Mouse (Mus musculus) forebrain, embryonic 15.5 days (tissue): Measurements from ENCODE around the gene Tcte2. TPM values are rescaled to one million over a fixed set of nuclear protein-coding genes. Genes with fewer than 3 reads are reported as not detected.

Experiments
- ATAC-seq: fragments of 200-750 bp; cut with Nextera tagmentation; replicated peaks from 2 replicates; pipeline ENCODE4 v1.8.0; 2017; ENCODE audit warnings: mild to moderate bottlenecking, moderate TSS enrichment, moderate library complexity
- H3K27ac ChIP-seq: fragments of 300-500 bp; sonication (generic); replicated peaks from 2 replicates; pipeline ENCODE4 v1.5.1; 2015; ENCODE audit warnings: mild to moderate bottlenecking, inconsistent platforms
- H3K27me3 ChIP-seq: fragments of 300-500 bp; sonication (generic); 2 replicates; pipeline ENCODE4 v1.6.1; 2015; ENCODE audit warnings: inconsistent platforms
- H3K36me3 ChIP-seq: fragments of 300-500 bp; sonication (generic); 2 replicates; pipeline ENCODE4 v1.6.1; 2015; ENCODE audit warnings: mild to moderate bottlenecking, inconsistent platforms
- H3K4me1 ChIP-seq: fragments of 300-500 bp; sonication (generic); 2 replicates; pipeline ENCODE4 v1.6.1; 2015; ENCODE audit warnings: inconsistent platforms
- H3K4me2 ChIP-seq: fragments of 300-500 bp; sonication (generic); replicated peaks from 2 replicates; pipeline ENCODE4 v1.6.1; 2015; ENCODE audit warnings: mild to moderate bottlenecking, inconsistent platforms
- H3K4me3 ChIP-seq: fragments of 300-500 bp; sonication (generic); 2 replicates; pipeline ENCODE4 v1.5.1; 2015; ENCODE audit warnings: mild to moderate bottlenecking, inconsistent platforms
- H3K9ac ChIP-seq: fragments of 300-500 bp; sonication (generic); replicated peaks from 2 replicates; pipeline ENCODE4 v1.6.1; 2015; ENCODE audit warnings: mild to moderate bottlenecking, inconsistent platforms
- H3K9me3 ChIP-seq: fragments of 300-500 bp; sonication (generic); 2 replicates; pipeline ENCODE4 v1.6.1; 2016; ENCODE audit warnings: inconsistent platforms
- WGBS: fragments of 180-500 bp; shearing (Covaris S2); methylation state at CpG from one replicate; pipeline ENCODE4 v1.1.7; 2015; ENCODE audit warnings: mixed read lengths; 5-methylcytosine and 5-hydroxymethylcytosine counted together
- polyA plus RNA-seq: library from polyadenylated mRNA; unstranded; fragments of >200 nt; fragmentation: Nextera tagmentation; extraction: Ambion mirVana; gene quantifications from 2 replicates; pipeline ENCODE4 v1.2.1, GENCODE M21; 2015

Tcte2 gene
- polyA plus RNA-seq, 1 experiment from 2014 or later: 27.8 TPM

- Histone ChIP-seq H3K27me3 (no peaks in the 10 kb centered on the region), H3K9ac (no peak overlapping the region), H3K4me2 (no peak overlapping the region), H3K4me3 (no peak overlapping the region), H3K27ac (no peak overlapping the region), H3K4me1 (peaks cover 15% of the 10 kb centered on the region), H3K9me3 (no peaks in the 10 kb centered on the region), H3K36me3 (no peaks in the 10 kb centered on the region)
- no peak; the same call in 1 of the 2 replicates for ATAC-seq
- 75% methylated on average over 6 of the region's 6 CpGs for WGBS
Observed at GRCm38 (mm10) chr17:13744219-13744618, 17.4 kb downstream of the Tcte2 start.

DNA sequence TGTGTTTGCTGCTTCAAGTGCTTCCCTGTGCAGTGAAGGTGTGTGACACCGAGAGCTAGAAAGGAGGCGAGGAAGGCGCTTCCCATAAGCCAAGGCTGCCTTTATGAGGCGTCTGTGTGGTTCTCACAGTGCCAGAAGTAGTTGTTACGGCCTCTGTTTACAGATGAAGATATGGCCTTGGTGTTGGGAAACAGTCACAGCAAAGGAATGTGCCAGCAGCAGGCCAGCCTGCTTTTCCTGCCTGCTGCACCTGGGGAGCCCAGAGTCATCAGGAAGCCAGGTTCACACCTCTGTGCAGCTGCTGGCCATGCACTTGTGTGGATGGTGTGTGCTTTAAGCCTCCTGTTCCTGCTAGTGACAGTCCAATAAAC is 17.9 kb downstream of the Tcte2 start:
- no peaks in the 10 kb centered on the region for H3K36me3 ChIP-seq
- no peak overlapping the region for H3K9ac ChIP-seq
- ATAC-seq: no peak
- no peak overlapping the region for H3K27ac ChIP-seq
- no peaks in the 10 kb centered on the region for H3K9me3 ChIP-seq
- no peaks in the 10 kb centered on the region for H3K27me3 ChIP-seq
- H3K4me2 ChIP-seq: no peak overlapping the region
- H3K4me3 ChIP-seq: no peak overlapping the region
- 56% methylated on average over 5 of the region's 5 CpGs for WGBS
- H3K4me1 ChIP-seq: peaks cover 15% of the 10 kb centered on the region

DNA sequence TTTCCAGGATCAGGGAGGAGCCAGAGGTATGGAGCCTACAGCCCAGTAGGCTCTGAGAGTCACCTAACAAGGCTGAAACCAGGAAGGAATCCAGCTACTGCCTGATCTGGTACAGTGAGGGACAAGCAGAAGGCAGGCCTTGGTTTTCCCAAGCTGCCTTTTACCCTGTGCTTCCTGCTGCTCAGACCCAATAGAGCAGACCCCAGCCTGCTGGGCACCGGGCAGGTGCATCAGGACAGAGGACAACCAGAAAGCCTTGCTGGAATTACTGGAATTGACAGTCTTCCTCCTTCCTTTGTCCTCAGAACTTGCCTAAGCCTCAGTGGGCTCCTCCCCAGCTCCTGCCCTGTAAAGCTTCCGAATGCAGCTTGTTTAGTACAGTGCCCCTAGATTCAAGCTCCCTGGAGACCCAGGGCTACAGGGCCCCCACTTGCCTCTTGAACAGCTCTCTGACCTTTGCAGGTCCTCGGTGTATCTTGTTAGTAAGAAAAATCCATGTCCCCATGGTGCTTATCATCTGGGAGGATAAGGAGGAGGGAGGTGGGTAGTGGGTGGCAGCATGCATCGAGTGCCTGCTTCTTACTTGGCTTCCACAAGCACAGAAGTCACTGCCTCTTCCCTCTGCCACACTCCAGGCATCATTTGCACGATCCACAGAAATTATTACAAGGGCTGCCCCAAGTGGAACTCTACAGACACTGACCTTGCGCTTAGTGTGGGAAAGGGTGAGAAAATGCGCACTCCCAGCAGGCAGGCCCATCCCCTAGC is 18.5 kb downstream of the Tcte2 start:
- H3K36me3 ChIP-seq: no peaks in the 10 kb centered on the region
- no peak overlapping the region for H3K9ac ChIP-seq
- H3K27me3 ChIP-seq: no peaks in the 10 kb centered on the region
- ATAC-seq: no peak
- no peaks in the 10 kb centered on the region for H3K9me3 ChIP-seq
- 47% methylated on average over 7 of the region's 7 CpGs for WGBS
- no peak overlapping the region for H3K4me3 ChIP-seq
- H3K4me1 ChIP-seq: peaks cover 15% of the 10 kb centered on the region
- H3K4me2 ChIP-seq: no peak overlapping the region
- no peak overlapping the region for H3K27ac ChIP-seq

DNA sequence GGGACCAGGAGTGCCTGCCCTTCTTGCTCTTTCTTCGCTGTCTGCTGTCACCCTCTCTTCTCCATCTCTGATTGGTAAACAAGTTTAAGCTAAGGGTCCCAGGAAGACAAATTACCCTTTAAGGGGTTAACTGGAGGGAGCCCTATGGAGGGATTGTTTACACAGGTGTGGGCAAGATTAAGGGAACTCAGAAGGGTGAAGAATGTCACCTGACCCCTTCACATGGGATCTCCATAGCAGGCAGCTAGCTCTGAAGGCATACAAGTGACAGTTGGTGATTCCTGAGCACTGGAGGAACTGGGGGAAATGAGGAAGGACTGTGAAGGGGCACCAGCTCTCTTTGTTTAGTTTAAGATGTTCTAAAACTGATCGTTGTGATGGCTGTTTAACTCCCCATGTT is 19.3 kb downstream of the Tcte2 start:
- no peak overlapping the region for H3K4me3 ChIP-seq
- H3K9me3 ChIP-seq: no peaks in the 10 kb centered on the region
- H3K4me1 ChIP-seq: peaks cover 16% of the 10 kb centered on the region
- H3K27ac ChIP-seq: no peak overlapping the region
- H3K36me3 ChIP-seq: no peaks in the 10 kb centered on the region
- 57% methylated on average over 2 of the region's 2 CpGs for WGBS
- no peak overlapping the region for H3K4me2 ChIP-seq
- no peak for ATAC-seq
- H3K9ac ChIP-seq: no peak overlapping the region
- no peaks in the 10 kb centered on the region for H3K27me3 ChIP-seq

DNA sequence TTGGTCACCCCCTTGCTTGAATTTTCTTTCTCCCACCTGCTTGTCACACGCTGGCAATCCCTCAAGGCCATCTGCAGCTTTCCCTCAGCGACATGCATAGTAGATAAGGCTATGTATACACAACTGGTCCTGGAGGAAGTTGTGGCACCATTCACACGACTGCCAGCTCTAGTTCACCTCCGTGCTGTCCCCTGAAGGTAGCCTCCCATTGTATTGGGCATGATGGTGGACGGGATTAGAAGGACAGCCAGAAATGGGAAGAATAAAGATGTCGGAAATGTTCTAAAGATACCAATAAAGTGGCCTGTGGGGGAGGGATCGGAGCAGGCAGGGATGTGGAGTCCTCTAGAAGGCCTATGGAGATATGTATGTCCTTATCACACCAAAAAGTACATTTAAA is 20.0 kb downstream of the Tcte2 start:
- H3K36me3 ChIP-seq: no peaks in the 10 kb centered on the region
- H3K9ac ChIP-seq: no peak overlapping the region
- H3K9me3 ChIP-seq: no peaks in the 10 kb centered on the region
- no peak overlapping the region for H3K27ac ChIP-seq
- no peak overlapping the region for H3K4me2 ChIP-seq
- 91% methylated on average over 7 of the region's 7 CpGs for WGBS
- ATAC-seq: no peak
- no peaks in the 10 kb centered on the region for H3K27me3 ChIP-seq
- peaks cover 18% of the 10 kb centered on the region for H3K4me1 ChIP-seq
- no peak overlapping the region for H3K4me3 ChIP-seq

- no peaks in the 10 kb centered on the region for H3K36me3 ChIP-seq
- no peak overlapping the region for H3K4me2 ChIP-seq
- H3K27me3 ChIP-seq: no peaks in the 10 kb centered on the region
- H3K27ac ChIP-seq: no peak overlapping the region
- H3K9ac ChIP-seq: no peak overlapping the region
- 51% methylated on average over 2 of the region's 2 CpGs for WGBS
- H3K4me1 ChIP-seq: peaks cover 18% of the 10 kb centered on the region
- H3K9me3 ChIP-seq: no peaks in the 10 kb centered on the region
- H3K4me3 ChIP-seq: no peak overlapping the region
- ATAC-seq: no peak
Observed at GRCm38 (mm10) chr17:13740796-13741195, 20.8 kb downstream of the Tcte2 start.

GRCm38 (mm10) chr17:13739981-13740380 is 21.6 kb downstream of the Tcte2 start:
- H3K36me3 ChIP-seq: no peaks in the 10 kb centered on the region
- ATAC-seq: no peak
- no peaks in the 10 kb centered on the region for H3K27me3 ChIP-seq
- no peak overlapping the region for H3K27ac ChIP-seq
- H3K4me3 ChIP-seq: no peak overlapping the region
- H3K4me1 ChIP-seq: peaks cover 13% of the 10 kb centered on the region
- no peak overlapping the region for H3K9ac ChIP-seq
- no peak overlapping the region for H3K4me2 ChIP-seq
- WGBS: 72% methylated on average over 5 of the region's 5 CpGs
- H3K9me3 ChIP-seq: no peaks in the 10 kb centered on the region

DNA sequence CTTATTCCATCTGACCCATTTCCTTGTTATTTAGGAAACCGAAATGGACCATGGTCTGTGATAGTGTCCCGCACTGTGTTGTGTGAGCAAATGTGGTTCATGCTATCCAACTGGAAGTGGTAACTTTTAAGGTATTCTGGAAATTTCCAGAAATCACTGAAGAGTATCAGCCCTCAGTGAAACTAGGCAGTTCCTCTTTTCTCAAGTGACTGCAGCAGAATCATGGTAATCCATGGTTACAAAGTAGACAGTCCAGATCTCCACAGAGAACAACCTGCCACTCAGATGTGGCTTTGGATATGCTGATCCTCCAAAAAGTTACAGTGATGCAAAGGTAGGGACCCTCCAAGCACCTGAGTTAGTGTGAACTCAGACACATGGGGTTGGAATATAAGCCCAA is 22.7 kb downstream of the Tcte2 start:
- H3K9ac ChIP-seq: no peak overlapping the region
- no peak overlapping the region for H3K27ac ChIP-seq
- ATAC-seq: no peak
- H3K27me3 ChIP-seq: no peaks in the 10 kb centered on the region
- no peaks in the 10 kb centered on the region for H3K36me3 ChIP-seq
- H3K9me3 ChIP-seq: no peaks in the 10 kb centered on the region
- no peak overlapping the region for H3K4me2 ChIP-seq
- H3K4me3 ChIP-seq: no peak overlapping the region
- WGBS: 95% methylated on average over 2 of the region's 2 CpGs
- peaks cover 8% of the 10 kb centered on the region for H3K4me1 ChIP-seq

DNA sequence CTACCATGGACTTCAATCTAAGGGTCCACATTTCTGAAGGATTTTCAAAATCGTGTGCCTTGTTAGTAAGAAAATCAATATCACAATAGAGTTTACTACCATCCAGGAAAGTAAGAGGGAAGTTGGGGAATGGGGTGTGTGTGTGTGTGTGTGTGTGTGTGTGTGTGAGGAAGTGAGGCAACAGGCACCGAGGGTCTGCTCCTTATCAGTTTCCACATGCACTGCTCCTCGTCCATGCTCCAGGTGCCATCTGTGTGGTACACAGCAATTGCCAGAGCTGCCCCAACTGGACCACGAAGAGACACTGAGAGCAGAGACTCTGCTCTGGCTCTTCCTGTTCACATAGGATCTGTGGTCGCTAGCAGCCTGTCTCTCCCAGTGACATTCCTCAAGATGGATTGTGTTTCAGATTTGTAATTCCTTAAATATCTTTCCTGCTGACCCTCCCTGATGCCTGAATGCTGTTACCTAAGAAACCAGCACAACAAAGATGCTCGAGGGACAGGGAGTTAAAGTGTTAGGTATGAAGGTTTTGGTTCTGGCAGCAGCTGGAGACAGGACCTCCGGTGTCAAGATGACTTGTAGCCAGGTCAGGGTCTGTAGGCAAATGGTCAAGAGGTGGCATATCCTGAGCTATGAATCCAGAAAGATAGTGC is 23.4 kb downstream of the Tcte2 start:
- Histone ChIP-seq H3K4me1 (peaks cover 6% of the 10 kb centered on the region), H3K9ac (no peak overlapping the region), H3K4me2 (no peak overlapping the region), H3K27me3 (no peaks in the 10 kb centered on the region), H3K27ac (no peak overlapping the region), H3K4me3 (no peak overlapping the region), H3K36me3 (no peaks in the 10 kb centered on the region), H3K9me3 (no peaks in the 10 kb centered on the region)
- WGBS: 74% methylated on average over 7 of the region's 7 CpGs
- no peak for ATAC-seq

DNA sequence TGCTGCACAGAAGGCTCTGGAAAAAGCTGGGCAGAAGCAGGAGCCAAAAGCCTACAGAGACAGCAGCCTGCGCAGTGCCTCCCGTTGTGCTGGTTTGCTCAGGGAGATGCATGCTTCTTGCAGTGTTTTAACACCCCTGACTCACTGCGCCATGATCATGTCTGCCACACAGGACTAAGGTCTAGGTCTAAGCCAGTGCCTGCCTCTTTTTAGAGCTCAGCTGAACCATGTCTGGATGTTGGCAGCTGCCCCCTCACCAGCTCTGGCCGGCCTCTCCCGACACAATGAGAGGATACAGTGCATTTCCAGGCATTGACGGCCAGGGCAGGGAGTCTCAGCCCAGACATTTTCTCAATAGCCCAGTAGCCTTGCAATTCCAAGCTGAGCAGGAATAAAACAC is 24.3 kb downstream of the Tcte2 start:
- H3K4me1 ChIP-seq: peaks cover 3% of the 10 kb centered on the region; the same call in 1 of the 2 replicates
- H3K9me3 ChIP-seq: no peaks in the 10 kb centered on the region
- H3K27ac ChIP-seq: no peak overlapping the region
- no peaks in the 10 kb centered on the region for H3K36me3 ChIP-seq
- ATAC-seq: 0 out of 2 replicates have a peak, but pooled peaks have one; percentile 49
- no peak overlapping the region for H3K4me2 ChIP-seq
- H3K9ac ChIP-seq: no peak overlapping the region
- WGBS: 57% methylated on average over 6 of the region's 6 CpGs
- no peak overlapping the region for H3K4me3 ChIP-seq
- H3K27me3 ChIP-seq: no peaks in the 10 kb centered on the region

DNA sequence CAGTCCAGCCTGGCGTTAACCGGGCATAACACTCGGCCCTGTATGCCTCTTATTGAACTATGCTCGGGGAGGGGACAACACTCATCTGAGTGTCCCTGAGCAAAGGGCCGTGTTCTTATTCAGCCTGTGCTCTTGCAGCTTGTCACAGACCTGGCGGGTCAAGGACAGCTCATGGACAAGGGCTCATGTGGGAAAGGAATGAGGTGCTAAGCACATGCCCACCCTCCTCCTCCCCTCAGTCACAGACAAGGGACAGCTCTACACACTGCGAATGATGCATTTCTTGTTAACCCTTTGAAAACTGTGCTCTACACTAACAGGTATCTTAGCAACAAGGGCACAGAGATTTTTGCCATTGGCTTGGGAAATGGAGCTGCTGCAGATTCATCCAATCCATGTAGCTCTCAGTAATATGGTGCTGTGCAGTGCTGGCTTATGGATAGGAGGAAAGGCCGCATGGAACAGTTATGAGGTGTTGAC is 25.8 kb downstream of the Tcte2 start:
- no peak overlapping the region for H3K27ac ChIP-seq
- 69% methylated on average over 8 of the region's 8 CpGs for whole genome bisulfite sequencing
- no peak overlapping the region for H3K4me2 ChIP-seq
- no peak overlapping the region for H3K9ac ChIP-seq
- H3K9me3 ChIP-seq: no peaks in the 10 kb centered on the region
- no peaks in the 10 kb centered on the region for H3K27me3 ChIP-seq
- ATAC-seq: peak; percentile 59
- no peaks in the 10 kb centered on the region for H3K36me3 ChIP-seq
- peaks cover 3% of the 10 kb centered on the region; the same call in 1 of the 2 replicates for H3K4me1 ChIP-seq
- H3K4me3 ChIP-seq: no peak overlapping the region

- Histone ChIP-seq H3K27me3 (no peaks in the 10 kb centered on the region), H3K9me3 (no peaks in the 10 kb centered on the region), H3K36me3 (no peaks in the 10 kb centered on the region), H3K27ac (no peak overlapping the region), H3K4me1 (peaks cover 3% of the 10 kb centered on the region; the same call in 1 of the 2 replicates), H3K4me3 (no peak overlapping the region), H3K9ac (no peak overlapping the region), H3K4me2 (no peak overlapping the region)
- ATAC-seq: no peak
- 90% methylated on average over 5 of the region's 5 CpGs for WGBS
Observed at GRCm38 (mm10) chr17:13735057-13735456, 26.6 kb downstream of the Tcte2 start.
